Mouse (Mus musculus): ENCODE data around the gene Cd247.

GRCm38 (mm10) chr1:165810633-165811032, 22.2 kb downstream of the Cd247 start:
- TF ChIP-seq GATA1 (IDR thresholded peaks at IDR 0.05; ENCODE audit: low read length) (no peak), TAL1 (IDR thresholded peaks at IDR 0.05; ENCODE audit: low read length) (no peak)
